Mouse (Mus musculus): ENCODE measurements around the gene Gm9837. TPM values are rescaled to one million over a fixed set of nuclear protein-coding genes. Genes with fewer than 3 reads are reported as not detected.
A peak's percentile ranks its signal among the peaks of the same experiment; 100 is the strongest.

The Gm9837 gene
- polyA plus RNA-seq (2016; fragmentation: Nextera tagmentation; extraction: Ambion mirVana): not detected in 2 replicates

DNA sequence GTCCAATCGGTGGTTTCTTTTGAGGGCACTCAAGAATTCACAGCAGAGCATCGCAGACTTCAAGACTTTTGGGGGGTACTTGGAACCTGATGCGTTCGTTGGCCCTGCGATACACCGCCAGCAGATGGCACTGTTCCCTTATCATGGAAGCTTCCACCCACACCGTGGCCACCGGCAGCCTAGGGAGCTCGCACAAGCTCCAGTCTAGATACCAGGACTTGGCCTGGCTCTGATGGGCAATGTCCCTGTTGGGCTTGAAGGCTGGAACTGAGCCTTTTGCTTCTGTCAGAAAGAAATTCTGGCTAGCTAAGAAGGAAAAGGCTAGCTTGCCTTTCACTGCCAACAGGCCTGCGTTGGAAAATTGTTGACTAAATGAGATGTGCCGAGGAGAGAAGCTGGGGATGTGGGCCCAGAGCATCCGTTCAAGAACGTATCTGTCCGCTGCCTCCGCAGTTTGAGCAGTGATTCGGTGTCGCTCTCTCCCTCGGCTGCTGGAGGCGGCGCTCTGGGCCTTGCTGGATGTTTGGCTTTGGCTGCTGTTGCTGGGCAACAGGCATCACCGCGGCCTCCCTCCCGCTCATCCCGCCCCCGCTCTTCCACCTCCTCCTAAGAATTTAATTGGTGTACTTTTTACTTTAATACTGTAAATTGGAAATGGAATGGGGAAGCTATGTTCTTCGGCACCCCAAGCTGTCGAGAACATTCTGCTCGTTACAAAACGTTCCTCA lies at the start of gene Gm9837:
Gm9837 (minus strand) TSS at position 512 of the 728 bp plus-strand sequence.
- peak within 1 kb of the TSS; percentile 45 for H3K4me2 ChIP-seq (replicated peaks)
- H3K9ac ChIP-seq: 0 out of 2 replicates have a peak within 1 kb of the TSS, but pooled peaks have one; percentile 2
- H3K9me3 ChIP-seq (replicated peaks): no peaks in the 10 kb centered on the region
- peak within 1 kb of the TSS; percentile 7; the same call in 1 of the 2 replicates for H3K4me3 ChIP-seq
- peak; percentile 80 for ATAC-seq (ENCODE audit: low FRiP score)
- H3K27me3 ChIP-seq: peaks cover 86% of the 10 kb centered on the region
- H3K4me1 ChIP-seq: peaks cover 25% of the 10 kb centered on the region
- H3K27ac ChIP-seq: peak within 1 kb of the TSS; percentile 30
- no peaks in the 10 kb centered on the region for H3K36me3 ChIP-seq
- 2% methylated on average over 29 of the region's 29 CpGs for WGBS

DNA sequence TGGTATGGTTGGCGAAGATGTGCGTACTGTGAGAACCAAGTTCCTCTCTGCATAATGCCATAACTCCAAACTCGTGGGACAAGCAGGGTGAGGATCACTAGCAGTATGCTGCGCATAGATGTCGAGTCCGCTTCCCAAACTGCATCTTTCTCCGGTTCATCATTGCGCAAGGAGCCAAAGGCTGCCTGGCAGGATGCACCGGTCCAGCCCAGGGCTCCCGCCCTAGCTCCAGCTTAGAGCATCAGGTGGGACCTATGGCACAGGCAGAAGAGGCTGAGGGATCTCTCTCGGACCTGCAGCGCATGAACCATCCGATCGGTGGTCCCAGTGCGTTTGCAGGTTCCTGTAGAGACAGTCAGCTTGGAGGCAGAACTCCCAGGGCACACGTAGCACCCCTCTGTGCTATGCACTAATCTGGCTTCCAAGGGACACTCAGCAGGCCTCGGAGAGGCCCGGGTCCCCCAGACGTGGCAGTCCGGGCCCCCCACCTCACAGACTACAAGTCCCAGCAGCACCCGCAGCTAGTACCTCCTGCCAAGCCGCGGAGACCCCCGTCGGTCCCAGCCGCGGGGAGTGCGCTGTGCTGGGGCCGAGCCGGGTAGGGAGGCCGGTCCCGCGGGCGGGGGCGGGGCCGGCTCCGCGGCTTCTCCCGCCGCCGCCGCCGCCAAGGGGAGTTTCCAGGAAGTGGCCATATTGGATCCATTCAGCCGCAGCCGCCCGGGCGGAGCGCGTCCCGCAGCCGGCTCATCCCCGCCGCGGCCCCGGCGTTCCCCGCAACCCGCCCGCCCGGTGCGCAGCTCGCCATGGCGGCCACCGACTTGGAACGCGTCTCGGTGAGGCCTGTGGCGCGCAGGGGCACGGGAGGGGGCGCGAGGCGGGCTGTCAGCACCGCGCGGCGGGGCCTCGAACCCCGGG lies 49.2 kb upstream of the Gm9837 start, which contains the start of gene Sept8:
Sept8 (plus strand) TSS at position 51 of the 915 bp plus-strand sequence.
- H3K36me3 ChIP-seq: no peaks in the 10 kb centered on the region
- no peaks in the 10 kb centered on the region for H3K9me3 ChIP-seq (replicated peaks)
- peak within 1 kb of the TSS; percentile 88 for H3K9ac ChIP-seq
- ATAC-seq (ENCODE audit: low FRiP score): peak; percentile 85
- peak within 1 kb of the TSS; percentile 88 for H3K4me3 ChIP-seq
- H3K4me1 ChIP-seq: peaks cover 39% of the 10 kb centered on the region
- H3K4me2 ChIP-seq (replicated peaks): peak within 1 kb of the TSS; percentile 84
- H3K27me3 ChIP-seq: peaks cover 28% of the 10 kb centered on the region
- peak within 1 kb of the TSS; percentile 55 for H3K27ac ChIP-seq
- 5% methylated on average over 59 of the region's 79 CpGs for WGBS

DNA sequence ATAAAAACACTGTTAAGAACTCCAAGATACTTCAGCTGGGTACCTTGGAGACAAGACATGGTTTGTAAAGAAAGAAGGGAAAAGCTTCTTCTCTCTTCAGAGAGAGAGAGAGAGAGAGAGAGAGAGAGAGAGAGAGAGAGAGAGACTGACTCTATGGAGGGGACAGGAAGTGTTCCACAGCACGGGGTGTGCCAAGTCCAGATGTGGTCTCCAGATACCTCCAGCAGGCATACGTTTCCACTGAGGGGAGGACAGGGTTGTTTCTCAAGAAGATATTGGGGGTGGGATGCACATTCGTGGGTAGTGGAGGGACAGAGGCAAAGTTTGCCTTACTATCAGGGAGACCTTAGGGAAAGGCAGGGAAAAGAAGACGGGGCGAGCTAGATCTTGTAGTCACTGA lies 48.5 kb upstream of the Gm9837 start:
- H3K4me2 ChIP-seq (replicated peaks): peak overlapping the region; percentile 84; the same call in 1 of the 2 replicates
- no peaks in the 10 kb centered on the region for H3K9me3 ChIP-seq (replicated peaks)
- H3K36me3 ChIP-seq: no peaks in the 10 kb centered on the region
- 50% methylated on average over 5 of the region's 5 CpGs for WGBS
- no peak overlapping the region for H3K27ac ChIP-seq
- H3K9ac ChIP-seq: no peak overlapping the region
- peaks cover 36% of the 10 kb centered on the region for H3K4me1 ChIP-seq
- peaks cover 28% of the 10 kb centered on the region for H3K27me3 ChIP-seq
- no peak for ATAC-seq (ENCODE audit: low FRiP score)
- H3K4me3 ChIP-seq: no peak overlapping the region

DNA sequence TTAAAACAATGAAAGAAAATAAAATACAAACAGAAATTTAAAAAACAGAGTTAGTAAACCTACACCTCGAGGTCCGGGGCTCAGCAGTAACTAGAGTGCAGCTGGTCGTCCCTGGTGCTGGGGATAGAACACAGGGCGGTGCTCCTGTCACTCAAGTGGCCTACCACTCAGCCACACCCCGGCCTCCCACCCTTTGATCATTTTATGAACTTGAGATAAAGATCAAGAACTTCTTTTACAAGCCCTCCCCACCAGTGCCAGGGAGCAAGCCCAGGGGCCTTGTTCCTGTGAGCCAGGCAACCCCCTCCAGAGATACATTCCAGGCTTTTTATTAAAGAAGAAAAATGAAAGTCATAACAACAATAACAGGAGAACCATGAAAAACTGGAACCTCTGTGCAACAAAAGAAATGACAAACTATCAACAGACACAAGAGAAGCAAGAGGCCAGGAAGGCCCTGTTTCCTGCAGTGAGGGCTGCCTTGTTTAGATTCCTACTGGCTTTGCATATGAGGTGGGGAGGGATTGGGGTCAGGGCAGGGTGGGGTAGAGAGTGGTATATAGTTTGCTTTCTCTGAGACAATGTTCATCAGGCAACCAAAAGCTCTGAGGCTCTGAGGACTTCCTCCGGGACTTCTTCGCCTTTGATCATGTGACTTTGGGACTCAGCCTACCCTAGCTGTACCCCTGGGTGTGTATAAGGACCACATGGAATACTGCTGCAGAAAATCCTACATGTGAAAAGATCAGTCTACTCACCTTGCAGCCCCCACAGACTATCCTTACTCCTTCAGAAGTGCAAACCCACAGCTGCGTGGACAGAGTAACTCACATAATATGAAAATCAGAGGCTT lies 46.7 kb upstream of the Gm9837 start:
- no peak overlapping the region for H3K9ac ChIP-seq
- no peaks in the 10 kb centered on the region for H3K9me3 ChIP-seq (replicated peaks)
- H3K27ac ChIP-seq: no peak overlapping the region
- peaks cover 35% of the 10 kb centered on the region for H3K27me3 ChIP-seq
- no peaks in the 10 kb centered on the region for H3K36me3 ChIP-seq
- 39% methylated on average over 8 of the region's 8 CpGs for WGBS
- H3K4me1 ChIP-seq: peaks cover 28% of the 10 kb centered on the region
- no peak for ATAC-seq (ENCODE audit: low FRiP score)
- H3K4me3 ChIP-seq: no peak overlapping the region
- no peak overlapping the region for H3K4me2 ChIP-seq (replicated peaks)

DNA sequence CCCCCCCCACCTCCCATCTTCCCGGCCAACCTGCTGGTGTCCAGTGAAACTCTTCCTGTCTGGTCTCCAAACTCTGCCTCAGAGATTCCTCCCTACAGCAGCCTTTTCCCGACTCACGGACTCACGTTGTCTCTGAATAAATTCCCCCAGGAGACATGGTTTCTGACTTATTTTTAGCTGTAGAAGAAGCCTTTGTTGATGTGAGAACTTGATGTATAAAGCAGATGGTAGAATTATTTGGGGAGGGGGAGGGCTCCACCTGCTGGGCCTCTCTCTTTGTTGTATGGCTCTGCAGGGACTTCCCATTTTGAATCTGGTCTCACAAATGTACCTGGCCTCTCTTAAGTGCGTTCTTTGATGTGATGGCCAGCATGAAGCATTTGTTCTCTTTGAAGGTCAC lies 40.1 kb upstream of the Gm9837 start:
- ATAC-seq (ENCODE audit: low FRiP score): no peak
- H3K4me1 ChIP-seq: 0 out of 2 replicates have a peak, but pooled peaks cover 4% of the 10 kb centered on the region
- H3K4me2 ChIP-seq (replicated peaks): no peak overlapping the region
- peaks cover 34% of the 10 kb centered on the region for H3K27me3 ChIP-seq
- H3K27ac ChIP-seq: no peak overlapping the region
- H3K9me3 ChIP-seq (replicated peaks): no peaks in the 10 kb centered on the region
- no peaks in the 10 kb centered on the region for H3K36me3 ChIP-seq
- 51% methylated on average over 5 of the region's 5 CpGs for WGBS
- H3K9ac ChIP-seq: no peak overlapping the region
- H3K4me3 ChIP-seq: no peak overlapping the region

DNA sequence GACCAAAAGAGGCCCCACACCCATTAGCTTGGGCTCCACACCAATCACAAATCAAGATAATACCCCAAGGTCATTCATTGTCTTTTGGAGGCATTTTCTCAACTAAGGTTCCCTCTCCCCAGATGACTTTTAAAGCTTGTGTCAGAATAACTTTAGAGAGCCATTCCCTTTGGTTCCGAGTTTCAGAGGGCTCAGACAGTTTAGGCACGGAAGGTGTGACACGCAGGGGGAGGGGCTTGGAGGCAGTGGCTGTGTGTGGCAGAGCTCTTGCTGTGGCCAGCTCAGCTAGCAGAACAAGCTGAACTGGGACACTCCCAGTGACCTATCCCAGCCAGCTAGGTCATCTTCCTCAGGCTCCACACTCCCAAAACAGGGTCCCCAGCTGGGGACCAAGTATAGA lies 38.3 kb upstream of the Gm9837 start:
- WGBS: 58% methylated on average over 3 of the region's 3 CpGs
- no peak for ATAC-seq (ENCODE audit: low FRiP score)

DNA sequence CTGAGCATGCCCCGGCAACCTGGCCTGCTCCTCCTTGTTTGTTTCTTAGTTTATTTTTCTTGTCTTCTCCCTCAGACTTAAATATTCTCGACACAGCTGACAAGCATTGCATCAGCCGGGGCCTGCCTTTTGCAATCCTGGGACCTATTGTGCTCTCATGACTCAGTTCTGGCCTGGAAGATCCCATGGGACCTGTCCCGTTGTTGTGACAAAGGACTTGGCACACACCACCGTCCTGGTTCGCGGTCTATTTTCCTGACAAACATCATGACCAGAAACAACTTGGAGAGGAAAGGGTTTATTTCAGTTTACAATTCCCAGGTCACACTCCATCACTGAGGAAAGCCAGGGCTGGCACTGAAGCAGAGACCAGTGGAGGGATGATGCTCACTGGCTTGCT lies 37.9 kb upstream of the Gm9837 start:
- Histone ChIP-seq H3K9ac (no peak overlapping the region), H3K4me2 (replicated peaks) (no peak overlapping the region), H3K4me1 (0 out of 2 replicates have a peak, but pooled peaks cover 9% of the 10 kb centered on the region), H3K36me3 (no peaks in the 10 kb centered on the region), H3K9me3 (replicated peaks) (no peaks in the 10 kb centered on the region), H3K27me3 (peaks cover 36% of the 10 kb centered on the region), H3K4me3 (no peak overlapping the region), H3K27ac (no peak overlapping the region)
- WGBS: 63% methylated on average over 7 of the region's 7 CpGs
- ATAC-seq (ENCODE audit: low FRiP score): no peak

More for the DNA sequence above, 38.3 kb upstream of the Gm9837 start:
- Histone ChIP-seq H3K4me2 (replicated peaks) (no peak overlapping the region), H3K9me3 (replicated peaks) (no peaks in the 10 kb centered on the region), H3K4me1 (0 out of 2 replicates have a peak, but pooled peaks cover 9% of the 10 kb centered on the region), H3K27me3 (peaks cover 39% of the 10 kb centered on the region), H3K9ac (no peak overlapping the region), H3K4me3 (no peak overlapping the region), H3K36me3 (no peaks in the 10 kb centered on the region), H3K27ac (no peak overlapping the region)

DNA sequence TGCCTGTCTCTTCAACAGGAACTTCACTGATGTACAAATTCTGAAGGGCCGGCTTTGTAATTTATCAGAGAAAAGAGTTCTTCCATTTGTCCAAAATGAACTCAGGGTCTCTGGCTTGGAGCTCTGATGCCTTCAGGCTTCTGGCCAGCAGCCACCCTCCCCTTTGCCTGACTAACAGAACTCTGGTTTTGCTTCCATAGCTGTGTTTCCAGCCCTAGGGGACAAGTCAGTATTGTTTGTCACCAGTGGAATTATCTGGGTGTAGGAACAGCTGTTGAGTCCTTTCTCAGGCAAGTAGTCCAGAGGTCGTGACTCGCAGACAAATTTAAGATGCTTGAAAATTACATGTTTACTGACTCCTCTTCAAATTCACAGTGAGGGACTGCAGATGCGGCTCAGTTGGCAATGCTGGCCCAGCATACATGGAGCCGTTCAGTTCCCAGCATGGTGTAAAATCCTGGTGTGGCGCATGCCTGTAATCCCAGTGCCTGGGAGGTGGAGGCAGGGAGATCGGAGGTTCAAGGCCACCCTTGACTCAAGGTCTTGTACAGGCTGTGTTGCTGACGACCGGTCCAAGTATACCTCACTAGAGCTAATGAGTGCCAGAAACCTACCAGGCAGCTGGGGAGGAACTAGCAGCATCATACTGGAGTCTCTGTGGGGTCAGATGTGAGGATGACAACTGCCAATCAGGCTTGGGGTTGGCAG lies 37.0 kb upstream of the Gm9837 start:
- WGBS: 90% methylated on average over 9 of the region's 9 CpGs

DNA sequence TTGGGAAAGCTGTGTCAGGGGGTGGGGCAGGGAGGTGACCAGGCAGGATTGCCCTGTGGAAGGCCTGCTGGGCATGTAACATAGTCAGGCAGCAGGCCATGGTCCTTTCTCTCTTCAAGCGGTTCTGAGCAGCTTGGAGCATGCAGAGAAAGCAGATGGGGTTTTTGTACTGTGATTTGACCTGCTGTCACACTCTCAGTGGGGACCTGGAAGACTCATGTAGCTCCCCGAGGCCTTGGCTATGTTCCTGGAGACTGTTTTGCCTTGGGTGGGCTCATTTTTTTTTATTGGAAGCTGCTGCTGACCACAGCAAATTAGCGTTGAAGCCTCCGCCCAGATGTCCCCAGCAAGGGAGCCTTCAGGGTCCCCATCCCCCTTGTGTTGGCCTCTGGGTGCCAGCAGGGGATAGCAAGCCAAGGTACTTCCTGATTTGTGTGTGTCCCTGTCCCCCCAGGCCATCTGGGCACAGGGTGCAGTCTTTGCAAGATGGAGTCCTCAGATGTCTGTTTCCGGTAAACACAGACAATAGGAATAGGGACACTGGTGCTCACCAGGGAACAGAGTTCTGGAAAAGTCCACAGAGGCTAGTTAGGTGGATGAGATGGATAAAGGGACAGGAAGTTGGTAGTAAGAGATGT lies 34.9 kb upstream of the Gm9837 start:
- H3K4me2 ChIP-seq (replicated peaks): no peak overlapping the region

More for the DNA sequence above, 37.0 kb upstream of the Gm9837 start:
- no peak for ATAC-seq (ENCODE audit: low FRiP score)
- Histone ChIP-seq H3K4me2 (replicated peaks) (no peak overlapping the region), H3K4me1 (0 out of 2 replicates have a peak, but pooled peaks cover 9% of the 10 kb centered on the region), H3K4me3 (no peak overlapping the region), H3K9me3 (replicated peaks) (no peaks in the 10 kb centered on the region), H3K9ac (no peak overlapping the region), H3K36me3 (no peaks in the 10 kb centered on the region), H3K27me3 (peaks cover 40% of the 10 kb centered on the region), H3K27ac (no peak overlapping the region)

DNA sequence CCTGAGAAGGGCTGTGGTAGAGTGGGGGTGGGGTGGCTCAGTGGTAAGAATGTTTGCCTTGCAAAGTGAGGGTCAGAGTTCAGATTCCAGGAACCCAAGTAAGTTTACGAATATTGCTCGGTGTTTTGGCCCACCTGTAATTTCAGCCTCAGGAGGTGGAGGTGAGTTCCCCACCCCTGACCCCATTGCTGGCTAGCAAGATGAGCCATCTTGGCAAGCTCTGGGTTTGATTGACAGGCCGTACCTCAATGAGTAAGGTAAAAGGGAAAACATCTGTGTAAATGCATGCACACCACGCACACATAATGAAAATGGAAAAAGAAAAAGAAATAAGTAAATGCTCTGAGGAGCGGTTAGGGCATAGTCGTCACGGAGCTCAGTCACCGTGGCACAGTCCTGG lies 34.1 kb upstream of the Gm9837 start:
- no peak overlapping the region for H3K4me3 ChIP-seq
- H3K4me1 ChIP-seq: peaks cover 12% of the 10 kb centered on the region; the same call in 1 of the 2 replicates
- H3K9me3 ChIP-seq (replicated peaks): no peaks in the 10 kb centered on the region
- no peak overlapping the region for H3K9ac ChIP-seq
- H3K27ac ChIP-seq: no peak overlapping the region
- H3K36me3 ChIP-seq: no peaks in the 10 kb centered on the region
- ATAC-seq (ENCODE audit: low FRiP score): no peak
- 88% methylated on average over 8 of the region's 8 CpGs for WGBS
- H3K27me3 ChIP-seq: peaks cover 54% of the 10 kb centered on the region
- no peak overlapping the region for H3K4me2 ChIP-seq (replicated peaks)

More for the DNA sequence above, 34.9 kb upstream of the Gm9837 start:
- Histone ChIP-seq H3K36me3 (no peaks in the 10 kb centered on the region), H3K27me3 (peaks cover 50% of the 10 kb centered on the region), H3K4me1 (peaks cover 12% of the 10 kb centered on the region; the same call in 1 of the 2 replicates), H3K9me3 (replicated peaks) (no peaks in the 10 kb centered on the region), H3K27ac (no peak overlapping the region), H3K9ac (no peak overlapping the region), H3K4me3 (no peak overlapping the region)
- ATAC-seq (ENCODE audit: low FRiP score): no peak
- WGBS: 44% methylated on average over 5 of the region's 5 CpGs

DNA sequence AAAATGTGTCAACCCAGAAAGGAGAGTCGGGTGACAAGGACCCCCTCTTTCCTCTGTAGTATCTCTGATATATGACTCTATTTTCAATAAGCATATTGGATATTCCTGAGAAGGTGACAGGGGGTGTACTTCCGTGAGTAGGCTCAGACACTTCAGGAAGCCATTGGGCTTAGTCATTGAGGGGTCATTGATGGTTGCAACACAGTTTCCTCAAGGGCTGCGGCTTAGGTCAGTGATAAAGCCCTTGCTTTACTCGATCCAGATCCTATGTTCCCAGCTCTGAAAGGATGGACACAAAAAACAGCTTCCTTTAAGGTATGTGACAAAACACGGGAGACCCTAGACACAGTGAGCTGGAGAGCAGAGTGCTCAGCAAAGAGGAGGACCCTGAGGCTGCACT lies 33.5 kb upstream of the Gm9837 start:
- H3K36me3 ChIP-seq: no peaks in the 10 kb centered on the region
- no peak for ATAC-seq (ENCODE audit: low FRiP score)
- no peak overlapping the region for H3K4me3 ChIP-seq
- WGBS: 89% methylated on average over 5 of the region's 5 CpGs
- H3K9ac ChIP-seq: no peak overlapping the region
- H3K27me3 ChIP-seq: peaks cover 56% of the 10 kb centered on the region
- no peak overlapping the region for H3K4me2 ChIP-seq (replicated peaks)
- H3K4me1 ChIP-seq: peaks cover 12% of the 10 kb centered on the region; the same call in 1 of the 2 replicates
- no peaks in the 10 kb centered on the region for H3K9me3 ChIP-seq (replicated peaks)
- H3K27ac ChIP-seq: no peak overlapping the region
